Mouse (Mus musculus): ENCODE measurements around the gene Tmco3.
A peak's percentile ranks its signal among the peaks of the same experiment; 100 is the strongest.

The Tmco3 gene

GRCm38 (mm10) chr8:13287692-13288623, at the start of gene Tmco3, which contains the start of gene Dcun1d2:
Gene Tmco3, plus strand, starts transcription at chr8:13288190.
Gene Dcun1d2, minus strand, starts transcription at chr8:13288131.
- peak; percentile 98 for DNase-seq (ENCODE audit: low read depth, low spot score)

- DNase-seq (ENCODE audit: low read depth, low spot score): no peak
These were observed 47.9 kb upstream of the Tmco3 start for GRCm38 (mm10) chr8:13240055-13240454.

GRCm38 (mm10) chr8:13240691-13241090, 47.3 kb upstream of the Tmco3 start:
- no peak for DNase-seq (ENCODE audit: low read depth, low spot score)

- DNase-seq (ENCODE audit: low read depth, low spot score): no peak
These were observed 44.8 kb upstream of the Tmco3 start for GRCm38 (mm10) chr8:13242985-13243870.

GRCm38 (mm10) chr8:13244343-13244880, 43.6 kb upstream of the Tmco3 start:
- no peak for DNase-seq (ENCODE audit: low read depth, low spot score)

- no peak for DNase-seq (ENCODE audit: low read depth, low spot score)
These were observed 35.2 kb upstream of the Tmco3 start for GRCm38 (mm10) chr8:13252837-13253236.

- DNase-seq (ENCODE audit: low read depth, low spot score): no peak
These were observed 34.6 kb upstream of the Tmco3 start for GRCm38 (mm10) chr8:13253413-13253812.

- DNase-seq (ENCODE audit: low read depth, low spot score): peak; percentile 76
These were observed 34.0 kb upstream of the Tmco3 start, which contains the start of gene Adprhl1 for GRCm38 (mm10) chr8:13254019-13254418. Gene Adprhl1, minus strand, starts transcription at chr8:13254162.

- no peak for DNase-seq (ENCODE audit: low read depth, low spot score)
These were observed 24.6 kb upstream of the Tmco3 start for GRCm38 (mm10) chr8:13263376-13263775.

GRCm38 (mm10) chr8:13267566-13267965, 20.4 kb upstream of the Tmco3 start:
- no peak for DNase-seq (ENCODE audit: low read depth, low spot score)

GRCm38 (mm10) chr8:13272834-13273233, 15.2 kb upstream of the Tmco3 start:
- no peak for DNase-seq (ENCODE audit: low read depth, low spot score)

GRCm38 (mm10) chr8:13276941-13277447, 11.0 kb upstream of the Tmco3 start:
- no peak for DNase-seq (ENCODE audit: low read depth, low spot score)

- peak; percentile 22 for DNase-seq (ENCODE audit: low read depth, low spot score)
These were observed 4.8 kb upstream of the Tmco3 start for GRCm38 (mm10) chr8:13283200-13283599.

- peak; percentile 91 for DNase-seq (ENCODE audit: low read depth, low spot score)
These were observed 692 bp upstream of the Tmco3 start for GRCm38 (mm10) chr8:13287304-13287691.

- peak; percentile 23 for DNase-seq (ENCODE audit: low read depth, low spot score)
These were observed 656 bp downstream of the Tmco3 start for GRCm38 (mm10) chr8:13288646-13289045.

GRCm38 (mm10) chr8:13292364-13292763, 4.4 kb downstream of the Tmco3 start:
- DNase-seq (ENCODE audit: low read depth, low spot score): peak; percentile 95

GRCm38 (mm10) chr8:13293677-13294470, 5.9 kb downstream of the Tmco3 start:
- no peak for DNase-seq (ENCODE audit: low read depth, low spot score)

- no peak for DNase-seq (ENCODE audit: low read depth, low spot score)
These were observed 11.6 kb downstream of the Tmco3 start for GRCm38 (mm10) chr8:13299571-13299970.

GRCm38 (mm10) chr8:13301036-13301435, 13.0 kb downstream of the Tmco3 start:
- DNase-seq (ENCODE audit: low read depth, low spot score): no peak

- DNase-seq (ENCODE audit: low read depth, low spot score): no peak
These were observed 17.5 kb downstream of the Tmco3 start for GRCm38 (mm10) chr8:13305459-13305858.

- DNase-seq (ENCODE audit: low read depth, low spot score): no peak
These were observed 17.9 kb downstream of the Tmco3 start for GRCm38 (mm10) chr8:13305884-13306283.

All from 3T3-L1 (cell line).